Mouse (Mus musculus) myocyte (in vitro differentiated cells): ENCODE results near the gene Cd81.

ENCODE experiments used
- MAX ChIP-seq: IDR thresholded peaks from one replicate; pipeline ENCODE4 v1.6.1; 2011; ENCODE audit warnings: low read depth, mild to moderate bottlenecking, control low read depth
- MYOD1 ChIP-seq, 3 experiments: IDR thresholded peaks; one replicate each; pipeline ENCODE4 v1.6.1; 2011; ENCODE audit warnings: control low read depth in 2 of 3, low read depth in 2 of 3, mild to moderate bottlenecking in 2 of 3, moderate library complexity in 1 of 3; ENCODE audit not compliant: insufficient read length in 2 of 3, control insufficient read depth in 1 of 3
- POLR2A ChIP-seq: IDR thresholded peaks from one replicate; pipeline ENCODE4 v1.6.1; 2011; ENCODE audit warnings: low read depth, mild to moderate bottlenecking, control low read depth, moderate library complexity; ENCODE audit not compliant: insufficient read length
- TCF12 ChIP-seq: IDR thresholded peaks from one replicate; pipeline ENCODE4 v1.6.1; 2011; ENCODE audit warnings: mild to moderate bottlenecking, control low read depth; ENCODE audit not compliant: poor library complexity, insufficient read depth, severe bottlenecking
- TCF3 ChIP-seq: IDR thresholded peaks from one replicate; pipeline ENCODE4 v1.6.1; 2011; ENCODE audit warnings: low read depth, control low read depth; ENCODE audit not compliant: insufficient read length
- USF1 ChIP-seq: IDR thresholded peaks from one replicate; pipeline ENCODE4 v1.6.1; 2011; ENCODE audit warnings: low read depth, mild to moderate bottlenecking, control low read depth, moderate library complexity

DNA sequence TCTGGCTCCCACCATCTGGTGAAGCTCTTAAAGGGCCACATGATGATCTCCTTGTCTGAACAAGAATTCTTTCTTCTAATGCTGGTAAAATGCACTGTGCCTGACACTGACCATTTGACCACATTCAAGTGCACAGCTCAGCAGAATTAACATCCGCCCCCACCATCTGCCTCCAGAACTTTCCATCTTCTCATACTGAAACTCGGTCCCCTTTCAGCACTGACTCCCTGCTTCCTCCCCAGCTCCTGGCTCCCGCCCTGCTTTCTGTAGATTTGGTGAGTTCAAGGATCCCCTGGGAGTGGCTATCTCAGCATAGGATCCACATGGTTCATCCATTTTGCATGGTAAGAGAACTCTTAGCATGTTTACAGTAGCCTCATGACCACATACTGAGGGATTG, 31.8 kb upstream of the Cd81 start:
- TF ChIP-seq MYOD1 (IDR thresholded peaks at IDR 0.05; ENCODE audit: control insufficient read depth in 1 of 3, insufficient read length in 2 of 3, low read depth in 2 of 3) (no peak), POLR2A (no peak), MAX (no peak), TCF12 (no peak), TCF3 (no peak), USF1 (no peak)
